In the genomic region with DNA sequence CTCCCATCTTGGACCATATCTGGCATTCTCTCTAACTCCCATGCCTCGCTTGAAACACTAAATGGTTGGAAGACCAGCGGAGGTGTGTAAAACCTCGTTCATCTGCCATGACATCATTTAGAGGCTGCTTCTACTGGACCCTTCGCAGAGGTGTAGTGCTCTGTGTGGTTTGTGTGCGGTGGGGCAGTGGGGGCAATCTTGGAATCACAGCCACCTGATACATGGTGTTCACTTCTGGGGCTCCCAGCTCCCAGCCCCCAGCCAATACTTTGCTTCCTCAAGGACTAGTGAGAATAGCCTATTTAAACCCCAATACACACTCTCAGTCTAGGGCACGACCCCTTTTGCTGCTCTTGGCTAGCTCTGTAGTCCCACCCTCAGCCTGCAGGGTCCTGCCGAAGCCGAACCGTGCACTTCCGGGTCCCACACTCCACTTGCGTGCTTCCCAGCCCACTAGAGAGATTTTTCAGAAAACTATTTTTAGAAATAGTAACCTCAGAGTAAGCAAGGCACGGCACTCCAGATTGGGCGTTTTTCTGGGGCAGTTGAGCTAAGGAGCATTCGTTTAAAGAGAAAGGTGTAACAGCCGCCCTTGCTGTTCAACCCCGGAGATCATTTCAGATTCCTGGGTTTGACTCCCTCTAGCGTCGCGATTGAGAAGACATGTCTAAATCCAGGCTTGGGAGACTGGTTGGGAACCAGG, we compare ENCODE assay signal across 8 mouse cellular contexts.
DNase-seq lines count a peak whose midpoint lies in the region; ATAC-seq and TF ChIP-seq lines count a peak whose summit lies in the region.

No protein-coding gene starts in this region.

- H3K36me3 ChIP-seq in embryonic facial prominence, embryonic 14.5 days (ENCODE audit: control insufficient read depth, insufficient read depth, low read length): no peaks in the 10 kb centered on the region
- no peaks in the 10 kb centered on the region for H3K36me3 ChIP-seq in heart, embryonic 10.5 days
- no peaks in the 10 kb centered on the region for H3K36me3 ChIP-seq in kidney, embryonic 14.5 days (ENCODE audit: control insufficient read depth, insufficient read depth, low read length)
- no peaks in the 10 kb centered on the region for H3K36me3 ChIP-seq in limb, embryonic 14.5 days (ENCODE audit: control insufficient read depth, insufficient read depth, low read length)
- no peaks in the 10 kb centered on the region for H3K36me3 ChIP-seq in midbrain, embryonic 16.5 days (ENCODE audit: control insufficient read depth, insufficient read depth, low read length)

- peak; percentile 52 for DNase-seq in 416B (ENCODE audit: low read depth)
- peak; percentile 25 to 57 for DNase-seq in adrenal gland, postnatal 4 days (ENCODE audit: low spot score in 2 of 2)
- peak; percentile 90 for DNase-seq in embryonic facial prominence, embryonic 14.5 days (ENCODE audit: low spot score)
- DNase-seq in heart, embryonic 10.5 days (ENCODE audit: low spot score): peak; percentile 80
- DNase-seq in limb, embryonic 14.5 days (ENCODE audit: low spot score): peak; percentile 87
- DNase-seq in spleen, postnatal 10 days (ENCODE audit: low spot score in 2 of 2): peak; percentile 43 to 71

- no peak overlapping the region for H3K27ac ChIP-seq in embryonic facial prominence, embryonic 14.5 days (replicated peaks; ENCODE audit: low read depth, low read length)
- peak overlapping the region; percentile 88 for H3K27ac ChIP-seq in heart, embryonic 10.5 days
- H3K27ac ChIP-seq in kidney, embryonic 14.5 days (ENCODE audit: low read depth, low read length): no peak overlapping the region; the same call in 1 of the 2 replicates
- H3K27ac ChIP-seq in limb, embryonic 14.5 days (replicated peaks; ENCODE audit: low read depth, low read length): no peak overlapping the region
- H3K27ac ChIP-seq in midbrain, embryonic 16.5 days (ENCODE audit: low read length): peak overlapping the region; percentile 47; the same call in 1 of the 2 replicates

- H3K4me1 ChIP-seq in embryonic facial prominence, embryonic 14.5 days (ENCODE audit: control insufficient read depth, insufficient read depth, low read length): peaks cover 10% of the 10 kb centered on the region
- peaks cover 17% of the 10 kb centered on the region for H3K4me1 ChIP-seq in heart, embryonic 10.5 days
- peaks cover 4% of the 10 kb centered on the region; the same call in 1 of the 2 replicates for H3K4me1 ChIP-seq in kidney, embryonic 14.5 days (ENCODE audit: control insufficient read depth, insufficient read depth, low read length)
- peaks cover 13% of the 10 kb centered on the region for H3K4me1 ChIP-seq in limb, embryonic 14.5 days (ENCODE audit: control insufficient read depth, insufficient read depth, low read length)
- peaks cover 5% of the 10 kb centered on the region; the same call in 1 of the 2 replicates for H3K4me1 ChIP-seq in midbrain, embryonic 16.5 days (ENCODE audit: control insufficient read depth, insufficient read depth, low read length)

- no peaks in the 10 kb centered on the region for H3K27me3 ChIP-seq in embryonic facial prominence, embryonic 14.5 days (replicated peaks; ENCODE audit: control insufficient read depth, insufficient read depth, low read length)
- H3K27me3 ChIP-seq in heart, embryonic 10.5 days (ENCODE audit: insufficient read depth, poor library complexity, severe bottlenecking): no peaks in the 10 kb centered on the region
- no peaks in the 10 kb centered on the region for H3K27me3 ChIP-seq in kidney, embryonic 14.5 days (ENCODE audit: control insufficient read depth, insufficient read depth, low read length)
- no peaks in the 10 kb centered on the region for H3K27me3 ChIP-seq in limb, embryonic 14.5 days (ENCODE audit: control insufficient read depth, insufficient read depth, low read length)
- no peaks in the 10 kb centered on the region; the same call in 1 of the 2 replicates for H3K27me3 ChIP-seq in midbrain, embryonic 16.5 days (ENCODE audit: control insufficient read depth, insufficient read depth, low read depth, low read length)

- H3K9ac ChIP-seq in embryonic facial prominence, embryonic 14.5 days (ENCODE audit: low read depth, low read length): peak overlapping the region; percentile 57
- H3K9ac ChIP-seq in kidney, embryonic 14.5 days (ENCODE audit: low read depth, low read length): no peak overlapping the region
- peak overlapping the region; percentile 46 for H3K9ac ChIP-seq in limb, embryonic 14.5 days (ENCODE audit: low read depth, low read length, severe bottlenecking)
- peak overlapping the region; percentile 69 for H3K9ac ChIP-seq in midbrain, embryonic 16.5 days (ENCODE audit: low read depth, low read length)

- H3K9me3 ChIP-seq in embryonic facial prominence, embryonic 14.5 days (ENCODE audit: control insufficient read depth, low read length): no peaks in the 10 kb centered on the region
- H3K9me3 ChIP-seq in heart, embryonic 10.5 days: no peaks in the 10 kb centered on the region
- no peaks in the 10 kb centered on the region for H3K9me3 ChIP-seq in kidney, embryonic 14.5 days (ENCODE audit: control insufficient read depth, low read length)
- no peaks in the 10 kb centered on the region for H3K9me3 ChIP-seq in limb, embryonic 14.5 days (ENCODE audit: control insufficient read depth, low read length)
- no peaks in the 10 kb centered on the region for H3K9me3 ChIP-seq in midbrain, embryonic 16.5 days (replicated peaks; ENCODE audit: control insufficient read depth, low read length, poor library complexity, severe bottlenecking)

- TF ChIP-seq POLR2A in limb, embryonic 14.5 days (IDR thresholded peaks at IDR 0.05; ENCODE audit: borderline replicate concordance, extremely low read depth, insufficient read depth, insufficient read length): no peak

- H3K4me2 ChIP-seq in embryonic facial prominence, embryonic 14.5 days (ENCODE audit: low read depth, low read length): peak overlapping the region; percentile 61
- H3K4me2 ChIP-seq in kidney, embryonic 14.5 days (replicated peaks; ENCODE audit: low read depth, low read length): peak overlapping the region; percentile 43
- H3K4me2 ChIP-seq in limb, embryonic 14.5 days (replicated peaks; ENCODE audit: low read depth, low read length, severe bottlenecking): peak overlapping the region; percentile 60
- peak overlapping the region; percentile 86 for H3K4me2 ChIP-seq in midbrain, embryonic 16.5 days (ENCODE audit: low read length)

- H3K4me3 ChIP-seq in embryonic facial prominence, embryonic 14.5 days (ENCODE audit: low read depth, low read length): peak overlapping the region; percentile 44
- peak overlapping the region; percentile 56 for H3K4me3 ChIP-seq in heart, embryonic 10.5 days
- peak overlapping the region; percentile 40 for H3K4me3 ChIP-seq in kidney, embryonic 14.5 days (ENCODE audit: low read length)
- peak overlapping the region; percentile 42 for H3K4me3 ChIP-seq in limb, embryonic 14.5 days (replicated peaks; ENCODE audit: low read length)
- peak overlapping the region; percentile 53 for H3K4me3 ChIP-seq in midbrain, embryonic 16.5 days (ENCODE audit: low read depth, low read length)

- WGBS in embryonic facial prominence, embryonic 14.5 days: 19% methylated on average over 19 of the region's 19 CpGs
- 19% methylated on average over 19 of the region's 19 CpGs for WGBS in heart, embryonic 10.5 days
- WGBS in kidney, embryonic 14.5 days: 19% methylated on average over 19 of the region's 19 CpGs
- 20% methylated on average over 19 of the region's 19 CpGs for WGBS in limb, embryonic 14.5 days
- WGBS in midbrain, embryonic 16.5 days: 23% methylated on average over 19 of the region's 19 CpGs

- ATAC-seq in embryonic facial prominence, embryonic 14.5 days (ENCODE audit: low read depth): peak; percentile 85
- peak; percentile 91 for ATAC-seq in kidney, embryonic 14.5 days (ENCODE audit: low FRiP score, low TSS enrichment)
- peak; percentile 83 for ATAC-seq in limb, embryonic 14.5 days (ENCODE audit: low FRiP score, low read depth)
- ATAC-seq in midbrain, embryonic 16.5 days: peak; percentile 87

Comparison
In these comparisons a context has a peak if more than half of its experiments do, and no peak if none do; other contexts are left out.
1. H3K27ac ChIP-seq: peak in heart, embryonic 10.5 days (single experiment) and midbrain, embryonic 16.5 days (single experiment); none in embryonic facial prominence, embryonic 14.5 days (single experiment), kidney, embryonic 14.5 days (single experiment) and limb, embryonic 14.5 days (single experiment).
2. Peak in every context shown above with its lines, with median percentiles within 50 percentile points of each other: DNase-seq, ATAC-seq, H3K4me2 ChIP-seq and H3K4me3 ChIP-seq.